Mouse (Mus musculus) megakaryocyte progenitor cell, adult 5-6 weeks (primary cell): ENCODE data around the gene Abcc3. TPM values are rescaled to one million over a fixed set of nuclear protein-coding genes. Genes with fewer than 3 reads are reported as not detected.

Source experiments
- total RNA-seq, 2 experiments: library from RNA; stranded (forward) in 1 of 2; stranded (reverse) in 1 of 2; fragments of 157-497, 149-512 nt in 1 of 2; fragments of 200-1000 nt in 1 of 2; gene quantifications; 2 replicates each; pipeline versions ENCODE4 v1.2.3 to v1.2.4; 2015 to 2017

The Abcc3 gene
- total RNA-seq, 2 experiments from 2014 or later, result 0.07 TPM; not detected in 1

Other genes with a start within 250 kb of the Abcc3 start
- gene Tob1, start 181.5 kb downstream of the Abcc3 start, total RNA-seq (2015), result 8.3 and 9.4 TPM in 2 replicates
- gene Tob1, start 181.5 kb downstream of the Abcc3 start, total RNA-seq (2017), result 3.5 and 5.2 TPM in 2 replicates
- 0.52 TPM in 1 of 2 replicates, not detected in the other for gene Wfikkn2, start 147.0 kb downstream of the Abcc3 start, total RNA-seq (2015)
- gene Wfikkn2, start 147.0 kb downstream of the Abcc3 start, total RNA-seq (2017), result 0.21 and 0.27 TPM in 2 replicates
- gene Gm21885, start 111.1 kb downstream of the Abcc3 start, total RNA-seq (2015), result not detected in 2 replicates
- not detected in 2 replicates for gene Gm21885, start 111.1 kb downstream of the Abcc3 start, total RNA-seq (2017)
- 160 and 188 TPM in 2 replicates for gene Luc7l3, start 71.0 kb downstream of the Abcc3 start, total RNA-seq (2015)
- gene Luc7l3, start 71.0 kb downstream of the Abcc3 start, total RNA-seq (2017), result 289 and 470 TPM in 2 replicates
- gene Ankrd40, start 65.0 kb downstream of the Abcc3 start, total RNA-seq (2015), result 18.8 and 21.7 TPM in 2 replicates
- gene Ankrd40, start 65.0 kb downstream of the Abcc3 start, total RNA-seq (2017), result 59.6 and 77.8 TPM in 2 replicates
- gene Cacna1g, start 81.2 kb upstream of the Abcc3 start, total RNA-seq (2015), result not detected in 2 replicates
- gene Cacna1g, start 81.2 kb upstream of the Abcc3 start, total RNA-seq (2017), result not detected in 2 replicates
- gene Spata20, start 93.2 kb upstream of the Abcc3 start, total RNA-seq (2015), result not detected in 2 replicates
- not detected in 2 replicates for gene Spata20, start 93.2 kb upstream of the Abcc3 start, total RNA-seq (2017)
- not detected in 2 replicates for gene Epn3, start 107.0 kb upstream of the Abcc3 start, total RNA-seq (2015)
- gene Epn3, start 107.0 kb upstream of the Abcc3 start, total RNA-seq (2017), result 0.03 TPM in 1 of 2 replicates, not detected in the other
- not detected in 2 replicates for gene Mycbpap, start 128.7 kb upstream of the Abcc3 start, total RNA-seq (2015)
- 0.20 and 2.5 TPM in 2 replicates for gene Mycbpap, start 128.7 kb upstream of the Abcc3 start, total RNA-seq (2017)
- 4.4 and 5.0 TPM in 2 replicates for gene Rsad1, start 156.3 kb upstream of the Abcc3 start, total RNA-seq (2015)
- gene Rsad1, start 156.3 kb upstream of the Abcc3 start, total RNA-seq (2017), result 5.0 and 6.2 TPM in 2 replicates
- gene Chad, start 172.1 kb upstream of the Abcc3 start, total RNA-seq (2015), result not detected in 2 replicates
- gene Chad, start 172.1 kb upstream of the Abcc3 start, total RNA-seq (2017), result not detected in 2 replicates
- gene Acsf2, start 208.9 kb upstream of the Abcc3 start, total RNA-seq (2015), result 18.1 and 18.6 TPM in 2 replicates
- gene Acsf2, start 208.9 kb upstream of the Abcc3 start, total RNA-seq (2017), result 2.5 and 2.7 TPM in 2 replicates
- 115 and 116 TPM in 2 replicates for gene Lrrc59, start 236.8 kb upstream of the Abcc3 start, total RNA-seq (2015)
- 195 and 224 TPM in 2 replicates for gene Lrrc59, start 236.8 kb upstream of the Abcc3 start, total RNA-seq (2017)